Mouse (Mus musculus) monocyte, adult 2 months (primary cell): ENCODE measurements at regions not wholly inside any gene's neighbourhood (a gene's known extent, or its start where the extent isn't known, plus 50 kb on each side); places are given as distances from the start of the nearest gene placed in this dataset.

ENCODE experiments used
- DNase-seq, 2 experiments: peaks; one replicate each; pipeline ENCODE4 v3.0.0; 2022; ENCODE audit warnings: low spot score in 2 of 2, low read depth in 1 of 2

DNA sequence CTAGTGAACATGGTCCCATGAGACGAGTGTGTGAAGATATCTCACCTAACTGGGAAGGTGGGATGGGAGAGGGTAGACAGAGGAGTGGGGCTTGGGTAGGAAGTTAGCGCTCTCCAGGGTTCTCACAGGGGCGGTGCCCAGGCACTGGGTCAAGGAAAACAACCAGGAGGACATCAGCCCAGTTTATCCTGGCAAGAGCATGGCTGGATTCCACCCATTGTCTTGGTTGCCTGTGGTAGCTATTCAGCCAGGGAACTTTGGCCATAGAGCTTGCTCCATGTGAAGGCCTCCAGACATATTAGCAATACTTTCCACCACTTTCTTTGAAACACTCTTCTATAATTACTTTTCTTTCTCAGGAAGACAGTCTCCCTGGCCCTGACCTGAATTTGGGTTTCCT lies 131.4 kb downstream of the 1700020N01Rik start:
- no peak for DNase-seq

GRCm38 (mm10) chr10:21724999-21725398 lies 132.1 kb downstream of the 1700020N01Rik start:
- no peak for DNase-seq

DNA sequence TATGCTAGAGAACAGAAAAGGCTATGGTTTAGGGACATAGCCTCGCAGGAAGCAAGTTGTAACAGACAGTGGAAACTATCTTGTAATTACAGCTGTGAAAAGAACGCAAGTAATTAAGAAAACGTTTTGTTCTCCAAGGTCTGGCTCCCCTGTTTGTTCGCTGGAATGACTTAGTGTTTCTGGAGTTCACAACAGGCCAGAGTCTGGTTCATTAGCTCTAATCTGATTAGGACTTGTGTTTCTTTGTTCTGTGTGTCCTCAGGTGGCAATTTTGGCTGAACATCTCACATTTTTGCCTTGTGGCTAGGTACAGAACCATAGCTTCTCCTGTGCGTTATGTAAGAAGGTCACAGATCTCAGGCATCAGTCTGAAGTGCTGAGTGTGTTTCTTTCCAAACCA lies 141.7 kb upstream of the Sgk1 start:
- DNase-seq, result no peak

DNA sequence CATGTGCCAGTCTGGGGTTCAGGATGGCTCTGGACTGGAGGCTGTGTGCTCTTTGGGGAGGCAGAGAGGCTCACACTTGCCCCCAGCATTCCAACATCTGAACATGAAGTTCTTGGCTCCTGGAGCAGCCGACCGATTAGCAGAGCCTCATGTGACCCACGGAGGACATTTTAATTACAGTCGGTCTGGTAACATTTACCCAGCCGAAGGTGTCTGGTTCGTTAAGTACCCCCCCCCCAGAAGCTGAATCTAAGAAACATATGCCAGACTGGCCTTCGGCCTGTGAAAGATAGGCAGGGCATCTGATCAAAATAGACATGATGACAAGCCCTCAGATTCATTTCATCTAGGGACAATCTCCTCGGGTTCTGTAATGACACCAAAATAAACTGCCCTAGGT lies 140.4 kb upstream of the Sgk1 start:
- no peak for DNase-seq

GRCm38 (mm10) chr10:21741976-21742745 lies 139.8 kb upstream of the Sgk1 start:
- no peak for DNase-seq

GRCm38 (mm10) chr10:21743396-21743795 lies 138.6 kb upstream of the Sgk1 start:
- DNase-seq, result no peak

DNA sequence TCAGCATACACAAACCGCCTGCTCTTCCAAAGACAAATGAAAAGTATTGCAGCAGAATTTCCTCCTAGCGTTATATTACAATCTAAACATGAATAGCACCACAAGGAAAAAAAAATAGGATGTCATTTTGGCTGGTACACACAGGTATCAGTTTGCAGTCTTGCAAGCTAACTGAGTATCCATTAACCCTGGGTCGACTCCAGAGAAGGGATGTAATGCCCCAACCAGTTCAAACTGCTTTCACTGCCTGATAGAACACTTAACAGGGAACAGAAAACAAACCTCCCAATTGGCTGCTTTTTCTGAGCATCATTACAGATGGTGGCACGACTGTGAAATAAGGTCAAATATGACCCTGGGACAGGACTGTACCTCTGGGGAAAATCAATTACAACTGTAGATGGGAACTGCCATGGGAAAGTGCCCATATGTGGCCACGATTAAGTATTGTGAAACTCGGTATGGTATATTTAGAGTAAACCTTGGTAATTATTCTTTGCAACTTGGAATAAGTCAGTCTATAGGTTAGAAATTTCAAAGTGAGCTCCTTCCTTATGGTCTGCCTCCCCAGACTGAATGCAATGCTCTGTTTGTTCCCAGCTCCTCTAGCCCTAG lies 137.5 kb upstream of the Sgk1 start:
- DNase-seq, result no peak

- DNase-seq, result no peak
Measured at GRCm38 (mm10) chr10:21745940-21746487, 136.0 kb upstream of the Sgk1 start.

DNA sequence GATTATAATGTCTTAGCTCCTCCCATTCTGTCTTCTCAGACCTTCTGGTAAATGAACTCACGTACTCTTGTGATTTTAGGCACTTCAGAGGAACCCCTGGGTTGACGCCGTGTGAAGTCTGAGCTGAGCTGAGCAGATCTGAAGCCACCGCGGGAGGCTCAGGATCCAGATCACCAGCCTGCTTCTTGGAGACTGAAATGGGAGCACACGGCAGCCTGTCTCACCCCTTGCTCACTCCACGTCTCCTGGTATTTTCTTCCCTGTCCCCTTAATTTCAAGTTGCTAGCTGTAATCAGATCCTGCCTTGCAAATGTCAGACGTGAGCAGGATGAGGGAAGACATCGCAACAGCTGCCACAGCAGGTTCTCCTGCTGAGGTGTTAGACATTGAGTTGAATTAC lies 135.3 kb upstream of the Sgk1 start:
- DNase-seq, result no peak

DNA sequence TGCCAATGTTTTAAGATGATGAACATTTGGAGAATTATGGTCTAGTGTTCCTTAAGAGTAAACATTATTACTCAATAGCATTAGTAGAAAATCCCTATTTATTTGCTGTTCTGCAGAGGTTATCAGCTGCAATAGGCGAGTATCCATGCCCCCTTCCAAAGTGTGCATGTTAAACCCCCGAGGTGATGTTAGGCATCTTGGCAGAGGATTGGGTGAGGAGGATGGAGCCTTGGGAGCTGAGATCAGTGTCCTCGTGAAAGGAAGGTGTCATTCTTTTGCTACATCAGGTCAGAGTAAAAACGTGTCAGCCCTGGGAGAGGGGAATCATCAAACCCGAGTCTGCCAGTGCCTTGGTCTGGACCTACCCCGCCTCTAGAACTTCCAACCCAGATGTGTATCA lies 130.7 kb upstream of the Sgk1 start:
- no peak for DNase-seq

- no peak for DNase-seq
Measured at GRCm38 (mm10) chr10:21752392-21752791, 129.6 kb upstream of the Sgk1 start.

DNA sequence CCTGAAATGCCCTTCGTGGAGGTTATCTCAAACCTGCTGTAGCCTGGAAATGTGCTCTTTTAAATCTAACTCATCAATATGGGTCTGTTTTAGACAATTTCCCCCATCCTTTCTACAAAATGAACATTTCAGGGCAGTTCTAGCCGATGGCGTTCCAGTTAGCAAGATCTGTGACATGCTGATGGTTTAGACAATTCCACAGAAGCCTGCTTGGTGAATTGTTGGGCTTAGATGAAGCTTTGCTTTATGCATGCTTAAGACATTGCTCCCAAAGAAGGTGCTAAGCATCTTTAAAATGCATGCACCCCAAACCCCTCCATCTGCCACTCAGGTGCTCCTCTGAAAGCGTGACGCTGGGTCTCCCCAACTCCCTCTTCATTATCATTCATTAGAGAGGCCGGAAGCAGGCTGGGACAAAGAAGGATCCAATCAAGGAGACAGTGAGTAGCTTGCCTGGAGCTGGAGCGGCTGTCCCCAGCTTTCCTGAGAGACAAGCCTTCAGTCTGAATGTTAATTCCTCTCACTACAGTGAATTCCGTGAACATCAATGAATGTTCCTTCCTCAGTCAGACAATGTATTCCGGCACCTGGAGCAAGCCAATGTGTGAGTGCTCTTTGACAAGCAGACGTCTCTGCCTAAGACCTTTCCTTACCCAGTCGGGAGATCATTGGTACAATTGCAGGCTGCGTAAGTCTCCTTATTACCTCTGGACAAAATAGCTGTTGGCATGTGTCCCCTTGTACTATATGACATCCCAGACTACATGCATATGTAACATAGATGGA lies 127.0 kb upstream of the Sgk1 start:
- DNase-seq, result no peak

DNA sequence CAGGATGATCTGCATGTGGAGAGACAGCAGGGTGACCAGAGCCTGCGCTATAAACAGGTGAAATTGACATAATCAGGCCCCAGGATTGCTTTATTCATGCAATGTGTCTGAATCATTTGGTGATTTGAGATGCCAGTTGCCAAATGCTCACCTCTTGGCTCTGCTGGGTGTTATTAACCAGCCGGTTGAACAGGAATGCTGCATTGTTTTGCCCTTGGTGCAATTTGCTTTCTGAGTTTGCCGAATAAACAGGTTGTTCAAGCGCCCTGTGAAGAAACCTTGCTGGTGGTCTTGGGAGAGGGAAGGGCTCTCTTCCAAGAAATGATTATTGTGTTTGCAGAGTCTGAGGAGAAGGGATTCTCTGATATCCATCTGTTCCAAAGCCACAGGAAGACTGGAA lies 126.3 kb upstream of the Sgk1 start:
- DNase-seq, result no peak

DNA sequence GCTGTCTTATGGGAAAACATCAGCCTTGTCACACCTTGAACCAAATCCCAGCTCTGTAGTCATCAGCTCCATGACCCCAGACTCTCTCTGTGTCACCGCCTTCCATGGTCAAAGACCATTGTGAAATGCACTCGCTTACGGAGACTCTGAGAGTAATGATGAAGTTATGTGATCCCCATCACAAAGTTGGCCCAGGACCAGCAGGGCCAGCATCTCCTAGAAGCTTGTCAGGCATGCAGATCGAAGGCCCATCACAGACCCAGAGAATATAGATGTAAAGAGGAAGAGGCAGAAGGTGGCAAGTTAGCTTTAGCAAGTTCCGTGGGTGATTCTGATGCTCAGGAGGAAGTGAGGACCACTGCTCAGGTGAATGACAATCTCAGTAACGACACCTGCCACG lies 125.2 kb upstream of the Sgk1 start:
- no peak for DNase-seq

DNA sequence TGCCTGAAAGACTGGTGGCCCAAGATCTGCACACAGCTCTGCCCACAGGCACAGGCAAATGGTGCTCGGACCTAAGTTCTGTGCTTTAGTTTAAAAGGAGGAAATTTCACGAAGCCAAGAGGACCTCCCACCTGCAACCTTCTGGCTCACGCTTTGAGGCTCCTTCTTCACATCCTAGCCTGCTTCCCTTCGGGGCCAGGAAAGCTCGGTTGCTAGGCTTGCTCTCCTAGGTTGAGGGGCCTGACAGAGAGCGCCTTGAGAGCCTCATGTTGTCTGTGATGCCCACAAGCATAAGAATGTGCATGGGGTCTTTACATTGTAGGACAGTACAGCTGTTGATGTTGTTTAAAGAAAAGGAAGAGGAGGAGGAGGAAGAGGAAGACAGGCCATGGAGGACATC lies 123.9 kb upstream of the Sgk1 start:
- DNase-seq, result no peak

DNA sequence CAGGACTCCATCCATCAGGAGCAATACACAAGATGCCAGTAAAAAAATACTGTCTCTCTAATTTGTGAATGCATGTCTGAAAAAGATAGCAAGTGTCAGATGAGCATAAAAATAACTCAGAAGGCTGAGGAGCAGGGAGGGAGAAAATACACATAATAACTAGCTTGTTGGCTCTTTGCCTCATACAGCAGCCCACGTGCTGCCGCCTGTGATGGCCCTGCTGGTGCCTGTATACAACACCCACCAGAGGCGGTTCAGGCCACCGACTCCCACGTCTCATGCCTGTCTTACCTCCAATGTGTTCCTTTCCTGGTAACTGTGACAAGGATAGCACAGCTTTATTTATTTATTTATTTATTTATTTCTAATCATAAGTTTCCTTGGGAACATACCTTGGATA lies 119.5 kb upstream of the Sgk1 start:
- DNase-seq, result no peak

- DNase-seq, result no peak
Measured at GRCm38 (mm10) chr10:21763017-21763964, 118.7 kb upstream of the Sgk1 start.

DNA sequence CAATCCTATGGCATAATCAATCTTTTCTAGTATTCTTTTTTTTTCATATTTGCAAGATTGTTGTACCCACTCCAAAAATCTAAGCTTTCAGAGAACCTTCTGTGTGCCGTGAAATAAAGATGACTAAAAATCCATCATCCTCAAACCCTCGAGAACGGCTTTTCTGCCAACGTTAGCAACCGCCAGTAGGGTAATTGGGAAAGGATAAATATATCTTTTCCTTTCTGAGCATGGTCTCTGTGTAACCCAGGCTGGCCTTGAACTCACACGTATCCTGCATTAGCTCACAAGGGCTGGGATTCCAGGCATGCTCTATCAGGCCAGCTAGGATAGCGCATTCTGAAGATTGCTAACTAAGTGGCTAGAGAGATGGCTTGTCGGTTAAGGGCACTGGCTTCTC lies 117.9 kb upstream of the Sgk1 start:
- DNase-seq, result no peak

DNA sequence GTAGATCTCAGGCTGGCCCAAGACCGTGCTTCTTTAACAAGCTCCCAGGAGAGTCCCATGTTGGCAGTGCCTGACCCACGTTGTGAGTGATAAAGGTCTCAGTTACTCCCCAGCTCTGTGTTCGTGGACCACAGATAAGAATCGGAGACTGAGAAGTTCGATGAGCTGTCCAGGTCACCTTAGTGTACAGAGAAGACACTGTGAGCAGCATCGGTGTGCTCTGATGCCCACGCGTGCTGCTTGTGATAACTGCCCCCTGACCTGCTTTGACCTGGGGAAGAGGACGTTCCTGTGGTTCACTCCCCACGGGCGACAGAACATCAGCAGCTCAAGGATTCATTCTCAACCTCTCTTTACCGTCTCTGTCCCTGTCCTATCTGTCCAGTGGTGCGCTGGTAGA lies 117.1 kb upstream of the Sgk1 start:
- DNase-seq, result no peak

- no peak for DNase-seq
Measured at GRCm38 (mm10) chr10:21773548-21773947, 108.4 kb upstream of the Sgk1 start.

- DNase-seq, result no peak
Measured at GRCm38 (mm10) chr10:21775441-21775840, 106.5 kb upstream of the Sgk1 start.
